Mouse (Mus musculus) CH12.LX (cell line): ENCODE results near the gene Fga. TPM values are rescaled to one million over a fixed set of nuclear protein-coding genes. Genes with fewer than 3 reads are reported as not detected.
A peak's percentile ranks its signal among the peaks of the same experiment; 100 is the strongest.

ENCODE experiments used
- DNase-seq: peaks from one replicate; pipeline ENCODE4 v3.0.0-alpha.2; 2013; ENCODE audit errors: extremely low read depth
- H3K27ac ChIP-seq: 2 replicates; pipeline ENCODE4 v1.5.1; 2012; ENCODE audit warnings: low read depth, mild to moderate bottlenecking, control low read depth, moderate library complexity; ENCODE audit not compliant: insufficient read depth
- H3K27me3 ChIP-seq: replicated peaks from 2 replicates; pipeline ENCODE3; 2012; ENCODE audit warnings: inconsistent platforms
- H3K36me3 ChIP-seq, 2 experiments: replicated peaks in 1 of 2; 2 replicates each; pipeline versions ENCODE3 to v1.6.1; 2012; ENCODE audit warnings: inconsistent platforms in 1 of 2, low read length in 1 of 2, mild to moderate bottlenecking in 1 of 2, mixed read lengths in 1 of 2, moderate library complexity in 1 of 2; ENCODE audit not compliant: control insufficient read depth in 1 of 2, insufficient read depth in 1 of 2
- H3K4me1 ChIP-seq, 2 experiments: 2 replicates each; pipeline ENCODE4 v1.6.1; 2012; ENCODE audit warnings: inconsistent platforms in 1 of 2, moderate library complexity in 1 of 2; ENCODE audit not compliant: insufficient read depth in 2 of 2, control insufficient read depth in 1 of 2
- H3K4me2 ChIP-seq: 2 replicates; pipeline ENCODE4 v1.6.1; 2012; ENCODE audit warnings: low read depth, mild to moderate bottlenecking, control low read depth; ENCODE audit not compliant: poor library complexity, insufficient read depth, severe bottlenecking
- H3K4me3 ChIP-seq, 3 experiments: fragments of 150-350 bp in 1 of 3; sonication (generic) in 1 of 3; replicated peaks in 1 of 3; 2 replicates each; pipeline versions ENCODE3 to v1.5.1; 2011 to 2012; ENCODE audit warnings: low read depth in 2 of 3, low read length in 2 of 3, mild to moderate bottlenecking in 2 of 3, moderate library complexity in 2 of 3, control low read depth in 1 of 3, improper control_type of control experiment in 1 of 3, inconsistent platforms in 1 of 3, mixed read lengths in 1 of 3; ENCODE audit not compliant: poor library complexity in 1 of 3
- H3K79me2 ChIP-seq: replicated peaks from 2 replicates; pipeline ENCODE4 v1.6.1; 2012; ENCODE audit warnings: mild to moderate bottlenecking, moderate library complexity; ENCODE audit not compliant: control insufficient read depth, poor library complexity, insufficient read depth, severe bottlenecking; ENCODE audit errors: extremely low read depth
- H3K9ac ChIP-seq: 2 replicates; pipeline ENCODE4 v1.6.1; 2012; ENCODE audit warnings: low read depth, mild to moderate bottlenecking, control low read depth, moderate library complexity; ENCODE audit not compliant: insufficient read depth
- H3K9me3 ChIP-seq: replicated peaks from 2 replicates; pipeline ENCODE3; 2012; ENCODE audit warnings: low read length, inconsistent platforms, mixed read lengths
- BHLHE40 ChIP-seq: IDR thresholded peaks from 2 replicates; pipeline ENCODE4 v1.6.1; 2011; ENCODE audit warnings: mild to moderate bottlenecking, low read depth, low read length, improper control_type of control experiment
- CHD1 ChIP-seq: IDR thresholded peaks from 2 replicates; pipeline ENCODE4 v1.6.1; 2012; ENCODE audit warnings: low read depth, low read length, improper control_type of control experiment, inconsistent platforms
- CHD2 ChIP-seq: IDR thresholded peaks from 2 replicates; pipeline ENCODE4 v1.6.1; 2011; ENCODE audit warnings: low read length, improper control_type of control experiment
- CTCF ChIP-seq, 2 experiments: IDR thresholded peaks in 1 of 2; conservative IDR thresholded peaks in 1 of 2; 2 replicates each; pipeline ENCODE4 v1.5.1; 2011 to 2012; ENCODE audit warnings: low read depth in 2 of 2, low read length in 2 of 2, improper control_type of control experiment in 1 of 2, inconsistent platforms in 1 of 2, mild to moderate bottlenecking in 1 of 2, moderate library complexity in 1 of 2
- EP300 ChIP-seq: IDR thresholded peaks from 2 replicates; pipeline ENCODE4 v1.6.1; 2011; ENCODE audit warnings: low read length, improper control_type of control experiment
- ETS1 ChIP-seq: conservative IDR thresholded peaks from 2 replicates; pipeline ENCODE4 v1.6.1; 2012; ENCODE audit warnings: low read depth, mild to moderate bottlenecking, inconsistent platforms, low read length, improper control_type of control experiment, moderate library complexity
- GABPA ChIP-seq: IDR thresholded peaks from 2 replicates; pipeline ENCODE4 v1.6.1; 2012; ENCODE audit warnings: low read depth, low read length, improper control_type of control experiment, inconsistent platforms; ENCODE audit not compliant: insufficient replicate concordance
- IRF4 ChIP-seq: IDR thresholded peaks from 2 replicates; pipeline ENCODE4 v1.6.1; 2014; ENCODE audit warnings: low read depth, mild to moderate bottlenecking, inconsistent platforms, low read length, improper control_type of control experiment
- JUN ChIP-seq: IDR thresholded peaks from 2 replicates; pipeline ENCODE4 v1.6.1; 2011; ENCODE audit warnings: low read depth, mild to moderate bottlenecking, low read length, improper control_type of control experiment, moderate library complexity; ENCODE audit not compliant: insufficient read depth
- JUND ChIP-seq: conservative IDR thresholded peaks from 2 replicates; pipeline ENCODE4 v1.6.1; 2011; ENCODE audit warnings: low read depth, low read length, improper control_type of control experiment
- KAT2A ChIP-seq: IDR thresholded peaks from 2 replicates; pipeline ENCODE4 v1.6.1; 2012; ENCODE audit warnings: low read length, improper control_type of control experiment, inconsistent platforms; ENCODE audit not compliant: insufficient replicate concordance
- MAFK ChIP-seq: IDR thresholded peaks from 2 replicates; pipeline ENCODE4 v1.6.1; 2011; ENCODE audit warnings: low read length, improper control_type of control experiment; ENCODE audit not compliant: insufficient replicate concordance
- MAZ ChIP-seq: IDR thresholded peaks from 2 replicates; pipeline ENCODE4 v1.6.1; 2012; ENCODE audit warnings: low read depth, mild to moderate bottlenecking, inconsistent platforms, low read length, improper control_type of control experiment, moderate library complexity
- MEF2A ChIP-seq: IDR thresholded peaks from 2 replicates; pipeline ENCODE4 v1.6.1; 2014; ENCODE audit warnings: low read depth, mild to moderate bottlenecking, inconsistent platforms, low read length, improper control_type of control experiment, borderline replicate concordance
- MXI1 ChIP-seq: IDR thresholded peaks from 2 replicates; pipeline ENCODE4 v1.6.1; 2011; ENCODE audit warnings: mild to moderate bottlenecking, low read depth, low read length, improper control_type of control experiment
- MYC ChIP-seq: IDR thresholded peaks from 2 replicates; pipeline ENCODE4 v1.6.1; 2011; ENCODE audit warnings: low read depth, mild to moderate bottlenecking, improper control_type of control experiment, low read length
- NELFE ChIP-seq: IDR thresholded peaks from 2 replicates; pipeline ENCODE4 v1.6.1; 2011; ENCODE audit warnings: low read depth, low read length, improper control_type of control experiment
- NRF1 ChIP-seq: IDR thresholded peaks from 2 replicates; pipeline ENCODE4 v1.6.1; 2014; ENCODE audit warnings: low read depth, mild to moderate bottlenecking, inconsistent platforms, low read length, improper control_type of control experiment, moderate library complexity
- PAX5 ChIP-seq: IDR thresholded peaks from 2 replicates; pipeline ENCODE4 v1.6.1; 2012; ENCODE audit warnings: low read length, inconsistent platforms, mixed read lengths
- POLR2A ChIP-seq: IDR thresholded peaks from 2 replicates; pipeline ENCODE4 v1.6.1; 2011; ENCODE audit warnings: low read depth, mild to moderate bottlenecking, improper control_type of control experiment, low read length
- POLR2AphosphoS2 ChIP-seq: IDR thresholded peaks from 2 replicates; pipeline ENCODE4 v1.6.1; 2011; ENCODE audit warnings: low read depth, low read length, improper control_type of control experiment
- RAD21 ChIP-seq: IDR thresholded peaks from 2 replicates; pipeline ENCODE4 v1.6.1; 2011; ENCODE audit warnings: low read depth, mild to moderate bottlenecking, low read length, improper control_type of control experiment, moderate library complexity
- RCOR1 ChIP-seq: conservative IDR thresholded peaks from 2 replicates; pipeline ENCODE4 v1.6.1; 2012; ENCODE audit warnings: low read depth, mild to moderate bottlenecking, inconsistent platforms, low read length, improper control_type of control experiment
- SIN3A ChIP-seq: IDR thresholded peaks from 2 replicates; pipeline ENCODE4 v1.6.1; 2012; ENCODE audit warnings: low read length, improper control_type of control experiment, inconsistent platforms
- SMC3 ChIP-seq: IDR thresholded peaks from 2 replicates; pipeline ENCODE4 v1.6.1; 2011; ENCODE audit warnings: low read depth, low read length, improper control_type of control experiment
- TBP ChIP-seq: conservative IDR thresholded peaks from 2 replicates; pipeline ENCODE4 v1.6.1; 2011; ENCODE audit warnings: low read depth, low read length, improper control_type of control experiment
- USF1 ChIP-seq: IDR thresholded peaks from 2 replicates; pipeline ENCODE4 v1.6.1; 2014; ENCODE audit warnings: low read depth, mild to moderate bottlenecking, inconsistent platforms, low read length, improper control_type of control experiment
- USF2 ChIP-seq: conservative IDR thresholded peaks from 2 replicates; pipeline ENCODE4 v1.6.1; 2011; ENCODE audit warnings: low read depth, low read length, improper control_type of control experiment
- ZC3H11A ChIP-seq: IDR thresholded peaks from 2 replicates; pipeline ENCODE4 v1.6.1; 2012; ENCODE audit warnings: low read depth, mild to moderate bottlenecking, inconsistent platforms, low read length, improper control_type of control experiment
- ZKSCAN1 ChIP-seq: IDR thresholded peaks from 2 replicates; pipeline ENCODE4 v1.6.1; 2012; ENCODE audit warnings: low read depth, inconsistent platforms, low read length, improper control_type of control experiment, borderline replicate concordance
- ZMIZ1 ChIP-seq: IDR thresholded peaks from 2 replicates; pipeline ENCODE4 v1.6.1; 2012; ENCODE audit warnings: low read depth, mild to moderate bottlenecking, inconsistent platforms, low read length, improper control_type of control experiment
- ZNF384 ChIP-seq: IDR thresholded peaks from 2 replicates; pipeline ENCODE4 v1.6.1; 2012; ENCODE audit warnings: low read depth, low read length, improper control_type of control experiment, inconsistent platforms
- dilution Hi-C: fragments of 300-500 bp; cut with MboI; formaldehyde crosslinking; loops from 2 replicates; pipeline ENCODE4 v1.14.3; 2020; ENCODE audit warnings: low sequenced_read_pairs; ENCODE audit not compliant: extremely low pct_unique_long_range_greater_than_20kb, extremely low pct_ligation_motif_present
- in situ Hi-C: fragments of 300-500 bp; cut with MboI; formaldehyde crosslinking; loops from 3 replicates; pipeline ENCODE4 v1.14.3; 2019; ENCODE audit warnings: low sequenced_read_pairs, low pct_ligation_motif_present, low pct_unique_long_range_greater_than_20kb, mixed read lengths
- polyA plus RNA-seq: library from polyadenylated mRNA; unstranded; fragments of >175 nt; gene quantifications from 2 replicates; pipeline ENCODE4 v1.2.1, GENCODE M21; 2012; ENCODE audit warnings: low read depth; ENCODE audit not compliant: insufficient read length
- total RNA-seq, 2 experiments: library from RNA; depleted of rRNA; stranded (reverse); fragments of 300-350 nt in 1 of 2; fragments of >200 nt in 1 of 2; gene quantifications; 2 replicates each; pipeline ENCODE4 v1.2.3; 2012 to 2014

Gene Fga
- total and polyA plus RNA-seq, 3 experiments: not detected

DNA sequence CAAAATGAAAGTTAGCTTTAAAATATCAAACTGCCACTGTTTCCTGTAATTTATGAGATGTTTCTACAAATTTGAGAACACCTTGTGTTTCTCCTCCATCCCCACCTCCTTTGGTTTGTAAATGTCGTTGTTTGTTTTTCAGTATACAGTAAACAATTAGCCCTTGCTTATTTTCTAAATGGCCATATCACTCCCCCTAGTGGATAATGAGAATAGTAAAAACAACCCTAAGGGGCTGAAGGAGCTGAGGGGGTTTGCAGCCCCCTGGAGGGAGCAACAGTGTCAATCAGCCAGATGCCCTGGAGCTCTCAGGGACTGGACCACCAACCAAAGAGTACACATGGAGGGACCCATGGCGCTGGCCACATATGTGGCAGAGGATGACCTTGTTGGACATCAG, 41.0 kb upstream of the Fga start:
- Histone ChIP-seq H3K27me3 (no peaks in the 10 kb centered on the region), H3K9me3 (no peaks in the 10 kb centered on the region), H3K4me1 (peaks cover under 1 to 2% of the 10 kb centered on the region in 2 experiments; a peak in 1 of 4 replicates), H3K4me3 (no peak overlapping the region), H3K4me2 (peak overlapping the region; percentile 42; the same call in 1 of the 2 replicates), H3K27ac (no peak overlapping the region), H3K36me3 (no peaks in the 10 kb centered on the region), H3K9ac (no peak overlapping the region), H3K79me2 (no peaks in the 10 kb centered on the region)
- TF ChIP-seq NRF1: no peak
- no peak for TF ChIP-seq JUN
- TF ChIP-seq SMC3: peak; percentile 20; the same call in 1 of the 2 replicates
- no peak for TF ChIP-seq CHD1
- no peak for TF ChIP-seq TBP
- no peak for TF ChIP-seq IRF4
- no peak for TF ChIP-seq ZNF384
- TF ChIP-seq PAX5: no peak
- TF ChIP-seq MAZ: no peak
- no peak for TF ChIP-seq USF1
- TF ChIP-seq POLR2A: no peak
- TF ChIP-seq ZC3H11A: no peak
- TF ChIP-seq RCOR1: no peak
- TF ChIP-seq MEF2A: no peak
- TF ChIP-seq ZMIZ1: no peak
- peak; percentile 34 for TF ChIP-seq RAD21
- peak in 1 of 2 experiments; percentile 53; a peak in 2 of 4 replicates for TF ChIP-seq CTCF (conservative IDR thresholded peaks at IDR 0.05 in 1 of 2, IDR thresholded peaks at IDR 0.05 in 1 of 2; ENCODE audit: low read depth in 2 of 2, low read length in 2 of 2)
- TF ChIP-seq KAT2A: no peak
- TF ChIP-seq NELFE: no peak
- dilution Hi-C loops (no loop called here), in situ Hi-C loops (no loop called here)
- DNase-seq: no peak

- peak overlapping the region; percentile 51 for H3K4me2 ChIP-seq
- dilution Hi-C loops: no loop called here
- H3K4me1 ChIP-seq: peaks cover 2 to 14% of the 10 kb centered on the region in 2 experiments; a peak in 2 of 4 replicates
- in situ Hi-C loops: no loop called here
- H3K79me2 ChIP-seq: no peaks in the 10 kb centered on the region
- H3K4me3 ChIP-seq: peak overlapping the region in 1 of 3 experiments; percentile 14
- peak; percentile 28 for DNase-seq
- H3K9me3 ChIP-seq: no peaks in the 10 kb centered on the region
- peak overlapping the region; percentile 16; the same call in 1 of the 2 replicates for H3K9ac ChIP-seq
- H3K36me3 ChIP-seq: no peaks in the 10 kb centered on the region
- H3K27me3 ChIP-seq: no peaks in the 10 kb centered on the region
- no peak overlapping the region for H3K27ac ChIP-seq
- TF ChIP-seq JUN: no peak
- no peak for TF ChIP-seq SIN3A
- peak; percentile 17; the same call in 1 of the 2 replicates for TF ChIP-seq MYC
- TF ChIP-seq ZNF384: no peak
- no peak for TF ChIP-seq GABPA
- TF ChIP-seq ZMIZ1: no peak
- no peak for TF ChIP-seq MXI1
- TF ChIP-seq JUND: no peak
- no peak for TF ChIP-seq RCOR1
- TF ChIP-seq SMC3: no peak
- no peak for TF ChIP-seq POLR2AphosphoS2
- TF ChIP-seq KAT2A: no peak
- TF ChIP-seq IRF4: peak; percentile 48; the same call in 1 of the 2 replicates
- TF ChIP-seq POLR2A: no peak
- peak; percentile 27; the same call in 1 of the 2 replicates for TF ChIP-seq ETS1
- TF ChIP-seq TBP: no peak
- TF ChIP-seq NRF1: no peak
- TF ChIP-seq MAFK: no peak
- no peak for TF ChIP-seq USF2
- TF ChIP-seq ZKSCAN1: no peak
- TF ChIP-seq CHD2: no peak
- TF ChIP-seq CTCF (conservative IDR thresholded peaks at IDR 0.05 in 1 of 2, IDR thresholded peaks at IDR 0.05 in 1 of 2; ENCODE audit: low read depth in 2 of 2, low read length in 2 of 2): no peak
- TF ChIP-seq EP300: no peak
- peak; percentile 77 for TF ChIP-seq BHLHE40
- 0 out of 2 replicates have a peak, but pooled peaks have one; percentile 86 for TF ChIP-seq CHD1
These were observed 33.9 kb upstream of the Fga start for GRCm38 (mm10) chr3:82991963-82992362.
